In the genomic region with DNA sequence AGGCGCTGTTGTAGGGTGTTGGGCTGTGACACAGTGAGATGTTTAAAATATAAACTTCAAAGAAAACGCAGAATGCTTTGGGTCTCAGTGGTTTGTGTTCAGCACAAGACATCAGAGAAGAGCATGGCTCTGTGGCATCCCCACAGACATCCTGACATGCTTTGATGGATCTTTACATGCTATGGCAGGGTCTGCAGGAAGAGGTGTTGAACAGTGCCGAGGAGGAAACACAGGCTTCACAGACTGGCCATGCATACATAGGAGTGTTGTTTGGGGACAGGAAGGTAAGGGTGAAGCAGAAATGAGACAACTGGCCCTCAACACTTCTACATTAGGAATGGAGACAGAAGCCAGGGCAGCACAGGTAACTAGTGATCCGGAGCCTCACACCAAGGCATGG, we compare ENCODE assay signal across 21 mouse cellular contexts. TPM values are rescaled to one million over a fixed set of nuclear protein-coding genes. Genes with fewer than 3 reads are reported as not detected.
A peak's percentile ranks its signal among the peaks of the same experiment; 100 is the strongest.
DNase-seq lines count a peak whose midpoint lies in the region.
"Had no signal": no experiment of that assay in that cellular context is flagged by ENCODE, and none has a peak within 500 bp of the region (broad histone marks: within the 10 kb centered on the region; RNA-seq: fewer than 3 reads in every experiment).

No protein-coding gene starts in this region.

- peak; percentile 16 to 26 for DNase-seq in spleen, postnatal 36 days (ENCODE audit: low spot score in 2 of 2)
- no peak for DNase-seq in spleen, postnatal 4 days (ENCODE audit: low spot score in 2 of 2)
- DNase-seq in naive thymus-derived CD4-positive, alpha-beta T cell, adult 2 months (ENCODE audit: low read depth), result peak; percentile 76
- DNase-seq in thymus, postnatal 14 days, result peak; percentile 53
- no peak for DNase-seq in left cerebral cortex, adult 18-20 months (ENCODE audit: low spot score in 2 of 2)
- no peak for DNase-seq in kidney, postnatal 36 days
- DNase-seq in urinary bladder, adult 18-20 months (ENCODE audit: low spot score in 2 of 2), result no peak
- DNase-seq: adrenal gland, postnatal 14 days; cerebellum, adult 8-10 months; cerebellum, postnatal 36 days; gastrocnemius, postnatal 14 days; heart, adult 18-20 months; heart, postnatal 10 days; kidney, adult 9 months; kidney, postnatal 14 days; liver, embryonic 13.5 days; lung, adult 2 months; lung, postnatal 14 days had no signal

RNA-seq across cellular contexts. Expression of a gene that starts 34.0 kb away (rescaled TPM):
- not detected for total RNA-seq in left cerebral cortex, adult 18-20 months (2021)
- total RNA-seq: gastrocnemius, postnatal 14 days; heart, postnatal 10 days; hindbrain, postnatal 0 days; left cerebral cortex, adult 2 months; left cerebral cortex, postnatal 36 days had no signal

Comparison
In these comparisons a context has a peak if more than half of its experiments do, and no peak if none do; other contexts are left out.
1. DNase-seq: peak in spleen, postnatal 36 days (2 of 2), naive thymus-derived CD4-positive, alpha-beta T cell, adult 2 months (single experiment) and thymus, postnatal 14 days (single experiment); none in spleen, postnatal 4 days (0 of 2), left cerebral cortex, adult 18-20 months (0 of 2), kidney, postnatal 36 days (0 of 2) and urinary bladder, adult 18-20 months (0 of 2).